Comparison of ENCODE assay signal across 16 mouse cellular contexts in the genomic region with DNA sequence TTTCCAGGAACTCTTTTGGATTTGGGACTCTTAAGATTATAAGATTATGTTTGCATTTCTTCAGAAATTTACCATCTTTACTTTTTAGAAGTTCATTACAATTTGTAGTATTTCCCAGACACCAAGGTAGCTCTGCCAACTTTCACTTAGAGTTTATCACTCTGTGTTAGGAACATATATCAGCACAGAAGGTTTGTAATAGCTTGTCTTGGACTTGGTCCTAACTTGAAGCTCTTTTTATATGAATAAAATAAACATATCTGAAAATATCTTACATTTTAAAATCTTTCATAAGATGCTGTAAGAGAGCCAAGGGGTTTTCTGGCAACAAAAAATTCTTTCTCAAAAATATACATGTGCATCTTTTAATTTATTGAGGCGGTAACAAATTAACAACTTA.
"Had no signal": no experiment of that assay in that cellular context is flagged by ENCODE, and none has a peak within 500 bp of the region (broad histone marks: within the 10 kb centered on the region; RNA-seq: fewer than 3 reads in every experiment).

No protein-coding gene starts in this region.

- H3K4me1 ChIP-seq: megakaryocyte, embryonic 14.5 days; midbrain, embryonic 13.5 days; midbrain, embryonic 15.5 days; neural tube, embryonic 12.5 days; stomach, embryonic 15.5 days had no signal

- H3K4me3 ChIP-seq: megakaryocyte, embryonic 14.5 days; midbrain, embryonic 13.5 days; midbrain, embryonic 15.5 days; neural tube, embryonic 12.5 days; stomach, embryonic 15.5 days had no signal

- H3K27ac ChIP-seq: macrophage; midbrain, embryonic 13.5 days; midbrain, embryonic 15.5 days; neural tube, embryonic 12.5 days; stomach, embryonic 15.5 days; stomach, postnatal 0 days had no signal

- DNase-seq: liver, postnatal 0 days; lung, adult 2 months; lung, postnatal 10 days; lung, postnatal 36 days; right cerebral cortex, postnatal 14 days; thymus, adult 18-20 months; thymus, postnatal 14 days; thymus, postnatal 36 days had no signal

- H3K27me3 ChIP-seq: megakaryocyte, embryonic 14.5 days; midbrain, embryonic 13.5 days; midbrain, embryonic 15.5 days; neural tube, embryonic 12.5 days; stomach, embryonic 15.5 days had no signal

- ATAC-seq: liver, postnatal 0 days; midbrain, embryonic 13.5 days; midbrain, embryonic 15.5 days had no signal

- H3K9me3 ChIP-seq: megakaryocyte, embryonic 14.5 days; midbrain, embryonic 13.5 days; midbrain, embryonic 15.5 days; neural tube, embryonic 12.5 days; stomach, embryonic 15.5 days had no signal

- H3K4me2 ChIP-seq: midbrain, embryonic 11.5 days; midbrain, embryonic 13.5 days; midbrain, embryonic 15.5 days; neural tube, embryonic 12.5 days; stomach, embryonic 15.5 days had no signal

- H3K36me3 ChIP-seq: midbrain, embryonic 13.5 days; midbrain, embryonic 15.5 days; neural tube, embryonic 12.5 days; stomach, embryonic 15.5 days had no signal

- H3K9ac ChIP-seq: liver, postnatal 0 days; midbrain, embryonic 13.5 days; midbrain, embryonic 15.5 days; neural tube, embryonic 12.5 days; stomach, embryonic 15.5 days had no signal
